Mouse (Mus musculus): ENCODE data around the gene Kri1. TPM values are rescaled to one million over a fixed set of nuclear protein-coding genes. Genes with fewer than 3 reads are reported as not detected.

Kri1 gene
- polyA plus RNA-seq, 1 experiment from 2014 or later = 18.3 TPM

DNA sequence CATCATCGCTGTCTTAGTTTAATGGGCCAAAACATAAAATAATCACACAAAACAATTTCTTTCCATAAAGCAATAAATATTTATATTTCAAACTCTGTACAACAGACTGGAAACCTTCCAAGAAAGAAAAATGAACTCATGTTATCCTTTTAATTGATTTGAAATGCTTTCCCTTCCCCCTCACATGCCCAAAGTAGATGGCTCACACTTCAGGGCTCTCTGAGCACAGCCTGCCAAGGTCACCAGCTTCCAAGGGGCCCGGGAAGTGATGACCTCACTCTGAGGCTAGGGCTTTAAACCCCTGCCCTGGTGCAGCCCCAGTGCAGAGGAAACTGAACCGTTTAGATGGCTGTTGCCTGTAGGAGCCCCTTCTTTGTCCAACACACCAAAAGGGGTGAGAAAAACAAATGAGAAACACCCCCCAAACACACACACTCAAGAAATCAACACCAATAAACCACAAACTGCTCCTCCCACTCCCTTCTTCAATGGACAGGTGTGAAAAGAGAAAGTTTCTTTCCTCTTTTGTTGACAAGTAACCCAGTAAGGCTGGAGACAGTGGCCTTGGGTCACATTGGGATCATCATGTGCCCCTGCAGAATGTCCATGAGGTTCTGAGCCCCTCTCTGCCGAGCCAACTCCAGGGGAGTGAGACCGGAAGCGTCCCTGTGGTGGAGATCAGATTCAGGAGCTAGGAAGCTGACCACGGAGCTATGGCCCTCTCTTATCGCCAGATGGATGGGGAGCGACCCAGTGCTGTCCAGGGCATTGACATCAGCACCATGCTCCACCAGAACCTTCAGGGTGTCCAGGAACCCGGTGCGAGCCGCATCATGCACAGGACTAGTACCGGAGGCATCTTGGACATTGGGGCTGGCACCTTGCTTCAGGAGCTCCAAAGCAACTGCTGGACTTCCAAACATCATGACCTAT lies 901 bp upstream of the Kri1 start:
- Histone ChIP-seq H3K36me3 (peaks cover 26% of the 10 kb centered on the region), H3K9me3 (no peaks in the 10 kb centered on the region), H3K27me3 (no peaks in the 10 kb centered on the region), H3K4me3 (peak overlapping the region; percentile 81), H3K9ac (peak overlapping the region; percentile 78; the same call in 1 of the 2 replicates), H3K4me1 (peaks cover 36% of the 10 kb centered on the region), H3K27ac (peak overlapping the region; percentile 44; the same call in 1 of the 2 replicates), H3K4me2 (replicated peaks) (peak overlapping the region; percentile 89)
- ATAC-seq (ENCODE audit: low FRiP score, low read depth) = no peak
- 74% methylated on average over 13 of the region's 13 CpGs for WGBS

GRCm38 (mm10) chr9:21286753-21287152 lies 1.0 kb downstream of the Kri1 start:
- Histone ChIP-seq H3K9ac (peak overlapping the region; percentile 78), H3K4me2 (replicated peaks) (peak overlapping the region; percentile 89), H3K27ac (peak overlapping the region; percentile 83; the same call in 1 of the 2 replicates), H3K4me3 (peak overlapping the region; percentile 81), H3K27me3 (no peaks in the 10 kb centered on the region), H3K4me1 (peaks cover 36% of the 10 kb centered on the region), H3K36me3 (peaks cover 40% of the 10 kb centered on the region), H3K9me3 (no peaks in the 10 kb centered on the region)
- 68% methylated on average over 3 of the region's 3 CpGs for WGBS
- no peak for ATAC-seq (ENCODE audit: low FRiP score, low read depth)

- no peak for ATAC-seq (ENCODE audit: low FRiP score, low read depth)
- H3K36me3 ChIP-seq = peaks cover 66% of the 10 kb centered on the region
- peaks cover 22% of the 10 kb centered on the region for H3K4me1 ChIP-seq
- H3K4me2 ChIP-seq (replicated peaks) = no peak overlapping the region
- H3K9ac ChIP-seq = no peak overlapping the region
- 81% methylated on average over 3 of the region's 3 CpGs for WGBS
- H3K9me3 ChIP-seq = no peaks in the 10 kb centered on the region
- H3K27me3 ChIP-seq = no peaks in the 10 kb centered on the region
- no peak overlapping the region for H3K27ac ChIP-seq
- no peak overlapping the region for H3K4me3 ChIP-seq
Observed at GRCm38 (mm10) chr9:21283994-21284393, 3.8 kb downstream of the Kri1 start.

DNA sequence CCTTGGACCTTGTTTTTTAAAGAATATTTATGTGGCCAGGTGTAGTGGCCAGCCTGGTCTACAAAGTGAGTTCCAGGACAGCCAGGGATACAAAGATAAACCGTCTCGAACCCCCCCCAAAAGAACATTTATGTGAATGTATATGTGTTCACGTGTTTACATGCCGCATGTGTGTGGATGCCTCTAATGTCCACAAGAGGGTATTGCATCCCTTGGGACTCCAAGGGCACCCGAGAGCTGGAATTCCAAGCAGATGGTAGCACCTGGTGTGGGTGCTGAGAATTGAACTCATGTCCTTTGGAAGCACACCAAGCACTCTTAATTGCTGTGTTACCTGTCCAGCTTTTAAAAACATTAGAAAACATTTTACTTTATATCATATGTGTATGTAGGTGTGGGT lies 4.2 kb downstream of the Kri1 start:
- no peak overlapping the region for H3K27ac ChIP-seq
- H3K9ac ChIP-seq = no peak overlapping the region
- ATAC-seq (ENCODE audit: low FRiP score, low read depth) = no peak
- peaks cover 18% of the 10 kb centered on the region for H3K4me1 ChIP-seq
- no peak overlapping the region for H3K4me2 ChIP-seq (replicated peaks)
- H3K9me3 ChIP-seq = no peaks in the 10 kb centered on the region
- no peak overlapping the region for H3K4me3 ChIP-seq
- 94% methylated on average over 5 of the region's 5 CpGs for WGBS
- no peaks in the 10 kb centered on the region for H3K27me3 ChIP-seq
- H3K36me3 ChIP-seq = peaks cover 66% of the 10 kb centered on the region

- peaks cover 96% of the 10 kb centered on the region for H3K36me3 ChIP-seq
- WGBS = 97% methylated on average over 5 of the region's 5 CpGs
- H3K27ac ChIP-seq = no peak overlapping the region
Observed at GRCm38 (mm10) chr9:21277776-21278175, 10.0 kb downstream of the Kri1 start.

DNA sequence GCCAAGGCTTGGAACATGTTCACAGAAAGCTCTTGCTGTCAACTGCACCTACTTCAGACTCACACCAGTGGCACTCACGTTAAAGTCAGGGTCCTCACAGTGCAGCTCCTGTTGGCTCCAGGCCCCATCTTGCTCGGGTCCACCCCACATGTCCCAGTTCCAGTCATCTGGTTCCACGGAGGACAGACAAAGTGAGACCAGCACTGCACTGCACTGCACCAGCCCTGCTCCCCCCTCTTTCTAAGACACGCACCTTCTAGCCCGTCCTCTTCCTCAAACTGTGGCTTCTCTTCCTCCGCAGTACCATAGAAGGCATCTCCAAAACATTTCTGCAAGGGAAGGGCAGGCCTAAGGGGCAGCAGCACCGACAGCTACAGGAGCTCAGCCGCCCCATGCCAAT lies 11.5 kb downstream of the Kri1 start:
- Histone ChIP-seq H3K4me1 (no peaks in the 10 kb centered on the region), H3K4me2 (replicated peaks) (no peak overlapping the region), H3K4me3 (no peak overlapping the region), H3K9ac (no peak overlapping the region), H3K27ac (no peak overlapping the region), H3K27me3 (no peaks in the 10 kb centered on the region), H3K9me3 (no peaks in the 10 kb centered on the region), H3K36me3 (peaks cover 97% of the 10 kb centered on the region)
- WGBS = 90% methylated on average over 8 of the region's 8 CpGs
- no peak for ATAC-seq (ENCODE audit: low FRiP score, low read depth)

More at GRCm38 (mm10) chr9:21277776-21278175, 10.0 kb downstream of the Kri1 start:
- no peak overlapping the region for H3K4me3 ChIP-seq
- H3K9me3 ChIP-seq = no peaks in the 10 kb centered on the region
- H3K27me3 ChIP-seq = no peaks in the 10 kb centered on the region
- H3K4me1 ChIP-seq = no peaks in the 10 kb centered on the region
- no peak overlapping the region for H3K9ac ChIP-seq
- H3K4me2 ChIP-seq (replicated peaks) = no peak overlapping the region
- no peak for ATAC-seq (ENCODE audit: low FRiP score, low read depth)

- H3K9ac ChIP-seq = no peak overlapping the region
- no peak overlapping the region for H3K4me3 ChIP-seq
- no peaks in the 10 kb centered on the region for H3K9me3 ChIP-seq
- no peak overlapping the region for H3K4me2 ChIP-seq (replicated peaks)
- H3K4me1 ChIP-seq = no peaks in the 10 kb centered on the region
- no peak for ATAC-seq (ENCODE audit: low FRiP score, low read depth)
- no peaks in the 10 kb centered on the region for H3K27me3 ChIP-seq
- H3K36me3 ChIP-seq = peaks cover 97% of the 10 kb centered on the region
- H3K27ac ChIP-seq = no peak overlapping the region
- 87% methylated on average over 12 of the region's 12 CpGs for WGBS
Observed at GRCm38 (mm10) chr9:21275727-21276126, 12.0 kb downstream of the Kri1 start.

DNA sequence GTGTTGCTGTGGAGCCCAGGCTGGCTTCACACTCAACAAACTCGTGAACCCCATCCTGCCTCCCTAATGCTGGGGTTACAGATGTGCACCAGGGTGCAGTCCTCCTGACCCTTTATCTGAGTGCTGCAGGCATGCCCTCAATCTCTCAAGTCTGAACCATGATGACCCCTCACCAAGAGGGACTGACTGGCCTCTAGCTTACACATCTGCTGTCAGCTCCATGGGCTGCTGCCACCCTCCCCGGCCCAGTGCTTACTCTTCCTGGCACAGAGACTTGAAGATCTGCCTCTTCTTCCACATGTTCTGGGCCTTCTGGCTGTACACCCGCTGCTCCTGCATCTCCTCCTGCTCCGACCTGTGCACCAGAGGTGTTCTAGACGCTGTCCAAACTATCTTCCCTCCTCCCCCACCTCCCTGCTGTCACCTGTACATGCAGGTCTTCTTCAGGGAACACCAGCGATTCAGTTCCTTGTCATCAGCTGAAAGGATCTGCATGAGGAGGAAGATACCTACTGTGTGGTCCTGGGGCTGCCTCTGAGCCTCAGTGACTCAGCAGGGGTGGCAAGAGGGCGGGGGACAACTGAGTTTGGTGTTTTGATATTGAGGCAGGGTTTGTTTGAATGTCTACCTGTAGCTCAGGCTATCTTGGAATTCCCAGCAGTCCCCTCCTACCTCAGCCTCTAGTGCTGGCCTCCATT lies 12.6 kb downstream of the Kri1 start:
- H3K36me3 ChIP-seq = peaks cover 98% of the 10 kb centered on the region
- H3K4me2 ChIP-seq (replicated peaks) = no peak overlapping the region
- 83% methylated on average over 7 of the region's 7 CpGs for WGBS
- H3K27me3 ChIP-seq = no peaks in the 10 kb centered on the region
- no peak overlapping the region for H3K9ac ChIP-seq
- ATAC-seq (ENCODE audit: low FRiP score, low read depth) = no peak
- no peaks in the 10 kb centered on the region for H3K9me3 ChIP-seq
- no peaks in the 10 kb centered on the region for H3K4me1 ChIP-seq
- H3K4me3 ChIP-seq = no peak overlapping the region
- no peak overlapping the region for H3K27ac ChIP-seq

GRCm38 (mm10) chr9:21274336-21274735 lies 13.4 kb downstream of the Kri1 start:
- no peak overlapping the region for H3K27ac ChIP-seq
- no peaks in the 10 kb centered on the region for H3K4me1 ChIP-seq
- no peak overlapping the region for H3K9ac ChIP-seq
- no peaks in the 10 kb centered on the region for H3K9me3 ChIP-seq
- WGBS = 89% methylated on average over 3 of the region's 3 CpGs
- no peak overlapping the region for H3K4me3 ChIP-seq
- H3K36me3 ChIP-seq = peaks cover 96% of the 10 kb centered on the region
- no peak overlapping the region for H3K4me2 ChIP-seq (replicated peaks)
- ATAC-seq (ENCODE audit: low FRiP score, low read depth) = no peak
- no peaks in the 10 kb centered on the region for H3K27me3 ChIP-seq

GRCm38 (mm10) chr9:21273520-21274228 lies 14.1 kb downstream of the Kri1 start:
- no peaks in the 10 kb centered on the region for H3K9me3 ChIP-seq
- 78% methylated on average over 7 of the region's 7 CpGs for WGBS
- ATAC-seq (ENCODE audit: low FRiP score, low read depth) = no peak

GRCm38 (mm10) chr9:21273094-21273493 lies 14.7 kb downstream of the Kri1 start:
- no peak overlapping the region for H3K4me3 ChIP-seq
- 87% methylated on average over 8 of the region's 8 CpGs for WGBS
- no peaks in the 10 kb centered on the region for H3K27me3 ChIP-seq
- H3K4me2 ChIP-seq (replicated peaks) = no peak overlapping the region
- H3K4me1 ChIP-seq = no peaks in the 10 kb centered on the region
- peaks cover 98% of the 10 kb centered on the region for H3K36me3 ChIP-seq
- no peak overlapping the region for H3K9ac ChIP-seq
- H3K9me3 ChIP-seq = no peaks in the 10 kb centered on the region
- no peak overlapping the region for H3K27ac ChIP-seq
- no peak for ATAC-seq (ENCODE audit: low FRiP score, low read depth)

More at GRCm38 (mm10) chr9:21273520-21274228, 14.1 kb downstream of the Kri1 start:
- Histone ChIP-seq H3K27me3 (no peaks in the 10 kb centered on the region), H3K27ac (no peak overlapping the region), H3K4me2 (replicated peaks) (no peak overlapping the region), H3K36me3 (peaks cover 96% of the 10 kb centered on the region), H3K9ac (no peak overlapping the region), H3K4me3 (no peak overlapping the region), H3K4me1 (no peaks in the 10 kb centered on the region)

DNA sequence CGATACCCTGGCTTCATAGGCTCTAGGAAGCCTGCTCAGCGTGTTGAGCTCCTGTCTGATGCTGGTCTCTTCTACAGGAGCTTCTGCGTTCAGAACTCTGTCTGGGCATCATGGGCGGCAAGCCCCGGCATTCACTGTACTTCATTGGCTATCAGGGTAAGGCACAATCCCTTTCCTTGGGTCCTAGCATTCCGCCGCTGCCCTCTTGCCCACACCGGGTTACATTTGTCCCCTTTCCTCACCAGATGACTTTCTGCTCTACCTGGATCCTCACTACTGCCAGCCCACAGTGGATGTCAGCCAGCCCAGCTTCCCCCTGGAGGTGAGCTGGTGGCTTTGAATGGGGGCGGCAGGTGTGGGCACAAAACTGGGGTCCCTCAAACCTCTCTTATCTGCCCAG lies 15.4 kb downstream of the Kri1 start:
- Histone ChIP-seq H3K27ac (no peak overlapping the region), H3K4me2 (replicated peaks) (no peak overlapping the region), H3K4me3 (no peak overlapping the region), H3K4me1 (no peaks in the 10 kb centered on the region), H3K9ac (no peak overlapping the region), H3K9me3 (no peaks in the 10 kb centered on the region), H3K36me3 (peaks cover 95% of the 10 kb centered on the region), H3K27me3 (no peaks in the 10 kb centered on the region)
- 90% methylated on average over 9 of the region's 9 CpGs for WGBS
- no peak for ATAC-seq (ENCODE audit: low FRiP score, low read depth)

Data from limb, embryonic 13.5 days (tissue).